Mouse (Mus musculus): ENCODE results near the gene Flnb. TPM values are rescaled to one million over a fixed set of nuclear protein-coding genes. Genes with fewer than 3 reads are reported as not detected.

Gene Flnb
- polyA plus RNA-seq, 1 experiment from 2014 or later, result 22.7 TPM

DNA sequence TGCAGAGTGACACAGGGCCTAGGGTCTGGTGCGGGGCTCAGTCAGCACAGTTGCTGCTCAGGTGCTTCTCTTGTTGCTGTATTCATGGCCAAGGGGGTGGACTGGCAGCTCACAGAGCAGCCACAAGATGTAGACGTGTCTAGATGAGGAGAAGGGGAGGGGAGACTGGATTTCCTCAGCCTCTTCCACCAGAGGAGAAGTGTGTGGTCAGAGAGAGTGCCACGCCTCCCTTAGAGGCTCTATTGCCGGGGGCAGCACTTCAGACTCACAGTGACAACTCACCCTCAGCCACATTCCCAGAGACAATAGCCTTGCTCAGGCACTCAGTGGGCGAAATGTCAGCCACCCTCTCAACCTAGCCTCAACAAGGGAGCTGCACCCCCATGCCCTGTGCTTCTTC, 127.5 kb downstream of the Flnb start:
- no peak overlapping the region for H3K9ac ChIP-seq
- WGBS, result 88% methylated on average over 5 of the region's 5 CpGs
- H3K27ac ChIP-seq (replicated peaks), result no peak overlapping the region
- no peak overlapping the region for H3K4me2 ChIP-seq (replicated peaks)
- H3K9me3 ChIP-seq (replicated peaks), result no peaks in the 10 kb centered on the region
- peaks cover 77% of the 10 kb centered on the region for H3K36me3 ChIP-seq
- H3K4me1 ChIP-seq, result peaks cover 18% of the 10 kb centered on the region
- H3K27me3 ChIP-seq, result no peaks in the 10 kb centered on the region
- no peak overlapping the region for H3K4me3 ChIP-seq (replicated peaks)
- ATAC-seq (ENCODE audit: insufficient number of reproducible peaks, low FRiP score, low TSS enrichment, low read depth), result no peak

DNA sequence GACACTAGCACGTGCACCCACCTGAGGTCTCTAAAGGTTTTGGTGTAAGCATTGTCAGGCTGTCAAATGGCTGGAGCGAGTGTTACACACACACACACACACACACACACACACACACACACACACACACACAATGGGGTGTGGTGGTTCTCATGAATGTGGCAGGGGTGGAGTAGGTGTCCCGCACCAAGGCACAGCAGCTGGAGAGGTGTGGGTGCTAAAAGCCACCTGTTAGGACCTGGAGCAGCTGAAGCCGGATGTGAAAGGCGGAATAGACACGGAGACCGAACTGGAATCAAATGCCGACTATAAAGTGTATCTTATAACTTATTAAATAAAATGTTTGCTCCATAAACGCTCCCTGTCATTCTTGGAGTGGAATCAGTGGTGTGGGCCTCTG, 133.5 kb downstream of the Flnb start:
- no peaks in the 10 kb centered on the region for H3K9me3 ChIP-seq (replicated peaks)
- ATAC-seq (ENCODE audit: insufficient number of reproducible peaks, low FRiP score, low TSS enrichment, low read depth), result no peak
- no peak overlapping the region for H3K4me2 ChIP-seq (replicated peaks)
- 92% methylated on average over 9 of the region's 9 CpGs for WGBS
- H3K4me3 ChIP-seq (replicated peaks), result no peak overlapping the region
- no peaks in the 10 kb centered on the region for H3K27me3 ChIP-seq
- peaks cover 18% of the 10 kb centered on the region for H3K4me1 ChIP-seq
- no peak overlapping the region for H3K27ac ChIP-seq (replicated peaks)
- no peak overlapping the region for H3K9ac ChIP-seq
- H3K36me3 ChIP-seq, result peaks cover 34% of the 10 kb centered on the region

DNA sequence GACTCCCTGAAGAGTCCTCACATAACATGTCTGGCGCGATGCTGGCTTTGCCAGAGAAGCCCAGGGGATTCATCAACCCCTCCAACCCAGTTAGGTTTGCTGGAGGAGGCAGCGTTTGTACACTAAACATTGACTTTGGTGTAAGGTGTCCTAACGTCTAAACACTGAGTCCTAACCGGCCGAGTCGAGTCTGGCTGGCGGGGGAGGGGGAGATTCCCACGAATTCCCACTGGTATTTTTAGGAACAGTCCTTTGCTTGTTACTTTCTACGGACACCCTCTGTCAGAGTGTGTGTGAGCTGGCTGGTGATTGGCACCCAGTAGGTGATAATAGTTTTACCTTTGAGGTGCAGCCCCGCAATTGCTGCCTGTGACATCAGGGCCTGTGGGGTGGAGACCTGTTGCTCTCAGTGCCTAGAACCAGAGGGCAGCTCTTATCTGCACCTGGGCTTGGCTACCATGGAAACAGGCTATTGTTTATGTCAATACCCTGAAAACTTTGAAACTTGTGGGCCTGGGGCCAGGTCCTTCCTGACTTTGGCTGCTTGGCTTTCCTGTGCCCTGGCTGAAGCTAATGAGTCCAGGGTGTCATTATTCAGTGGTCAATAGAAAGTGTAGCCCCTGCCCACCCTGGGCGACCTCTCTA, 135.0 kb downstream of the Flnb start:
- Histone ChIP-seq H3K27me3 (no peaks in the 10 kb centered on the region), H3K4me3 (replicated peaks) (no peak overlapping the region), H3K36me3 (peaks cover 30% of the 10 kb centered on the region), H3K9me3 (replicated peaks) (no peaks in the 10 kb centered on the region), H3K4me2 (replicated peaks) (no peak overlapping the region), H3K27ac (replicated peaks) (peak overlapping the region; percentile 74), H3K4me1 (peaks cover 18% of the 10 kb centered on the region), H3K9ac (no peak overlapping the region)
- 0 out of 2 replicates have a peak, but pooled peaks have one; percentile 8 for ATAC-seq (ENCODE audit: insufficient number of reproducible peaks, low FRiP score, low TSS enrichment, low read depth)
- 34% methylated on average over 12 of the region's 12 CpGs for WGBS

DNA sequence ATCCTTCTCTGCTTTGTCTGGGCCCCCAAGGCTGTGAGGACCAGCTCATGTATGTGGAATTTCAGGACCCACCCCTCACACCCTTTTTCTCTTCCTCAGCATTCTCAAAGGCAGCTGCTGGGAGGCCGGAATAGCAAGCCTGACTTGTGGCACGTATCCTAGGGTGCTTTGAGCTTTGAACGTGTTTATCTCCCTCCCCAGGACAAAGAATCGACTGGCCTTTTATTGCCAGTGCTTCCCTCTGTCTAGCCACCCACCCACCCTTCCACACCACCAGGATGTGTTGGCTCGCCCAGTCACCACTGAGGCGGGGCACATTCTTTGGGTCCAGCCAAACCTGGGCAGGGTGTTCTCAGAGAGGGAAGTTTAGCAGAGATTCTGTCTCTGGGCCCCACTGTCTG, 136.3 kb downstream of the Flnb start:
- peak; percentile 55 for ATAC-seq (ENCODE audit: insufficient number of reproducible peaks, low FRiP score, low TSS enrichment, low read depth)
- H3K9ac ChIP-seq, result no peak overlapping the region
- H3K4me1 ChIP-seq, result peaks cover 18% of the 10 kb centered on the region
- no peaks in the 10 kb centered on the region for H3K27me3 ChIP-seq
- H3K9me3 ChIP-seq (replicated peaks), result no peaks in the 10 kb centered on the region
- peaks cover 19% of the 10 kb centered on the region for H3K36me3 ChIP-seq
- peak overlapping the region; percentile 74 for H3K27ac ChIP-seq (replicated peaks)
- 46% methylated on average over 6 of the region's 6 CpGs for WGBS
- no peak overlapping the region for H3K4me2 ChIP-seq (replicated peaks)
- H3K4me3 ChIP-seq (replicated peaks), result no peak overlapping the region

DNA sequence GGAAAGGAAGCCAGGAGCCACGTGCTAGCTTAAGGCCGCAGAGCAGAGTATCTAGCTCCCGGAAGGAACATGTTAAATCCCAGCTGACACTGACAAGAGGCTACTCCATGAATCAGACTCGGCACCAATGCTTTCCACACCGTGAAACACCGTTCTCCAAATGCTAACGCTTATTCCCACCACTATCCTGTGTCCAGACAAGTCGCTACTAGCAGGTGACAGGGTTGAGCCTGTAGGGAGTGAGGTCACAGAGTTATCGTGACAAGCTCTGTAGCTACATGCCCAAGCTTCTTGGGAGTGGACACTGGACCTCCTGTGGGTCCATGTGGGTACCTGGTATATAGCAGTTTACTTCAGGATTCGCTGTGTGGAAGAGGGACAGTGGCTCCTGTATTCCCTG, 138.7 kb downstream of the Flnb start:
- WGBS, result 66% methylated on average over 10 of the region's 10 CpGs
- no peaks in the 10 kb centered on the region for H3K27me3 ChIP-seq
- H3K4me1 ChIP-seq, result peaks cover 19% of the 10 kb centered on the region
- no peak overlapping the region for H3K9ac ChIP-seq
- H3K9me3 ChIP-seq (replicated peaks), result no peaks in the 10 kb centered on the region
- no peaks in the 10 kb centered on the region for H3K36me3 ChIP-seq
- H3K4me3 ChIP-seq (replicated peaks), result no peak overlapping the region
- no peak overlapping the region for H3K4me2 ChIP-seq (replicated peaks)
- H3K27ac ChIP-seq (replicated peaks), result no peak overlapping the region
- no peak for ATAC-seq (ENCODE audit: insufficient number of reproducible peaks, low FRiP score, low TSS enrichment, low read depth)

DNA sequence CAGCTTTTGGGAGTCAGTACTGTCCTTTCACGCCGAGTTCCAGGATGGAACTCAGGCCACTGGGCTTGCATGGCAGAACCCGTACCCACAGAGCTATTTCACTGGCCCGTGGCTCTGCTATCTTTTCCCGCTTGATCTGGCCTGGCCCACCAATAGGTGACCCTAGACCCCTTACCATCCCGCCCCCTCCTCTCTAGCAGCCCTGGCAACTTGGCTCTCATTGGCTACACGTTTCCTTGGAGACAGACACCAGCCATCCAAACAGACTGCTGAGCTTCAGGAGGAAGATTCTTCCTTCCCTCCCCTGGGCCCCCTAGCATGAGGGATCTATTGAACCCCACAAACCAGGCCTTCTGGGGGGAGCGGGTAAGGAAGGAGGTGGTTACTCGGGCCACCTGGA, 139.3 kb downstream of the Flnb start, which contains the start of gene Gm45521:
TSS of gene Gm45521 (plus strand) at position 240 of the 400 bp plus-strand sequence.
- no peaks in the 10 kb centered on the region for H3K9me3 ChIP-seq (replicated peaks)
- H3K4me1 ChIP-seq, result peaks cover 23% of the 10 kb centered on the region
- no peaks in the 10 kb centered on the region for H3K27me3 ChIP-seq
- H3K27ac ChIP-seq (replicated peaks), result no peak within 1 kb of the TSS
- H3K4me3 ChIP-seq (replicated peaks), result no peak within 1 kb of the TSS
- H3K36me3 ChIP-seq, result no peaks in the 10 kb centered on the region
- no peak within 1 kb of the TSS for H3K4me2 ChIP-seq (replicated peaks)
- H3K9ac ChIP-seq, result no peak within 1 kb of the TSS
- ATAC-seq (ENCODE audit: insufficient number of reproducible peaks, low FRiP score, low TSS enrichment, low read depth), result no peak
- 59% methylated on average over 9 of the region's 9 CpGs for WGBS

DNA sequence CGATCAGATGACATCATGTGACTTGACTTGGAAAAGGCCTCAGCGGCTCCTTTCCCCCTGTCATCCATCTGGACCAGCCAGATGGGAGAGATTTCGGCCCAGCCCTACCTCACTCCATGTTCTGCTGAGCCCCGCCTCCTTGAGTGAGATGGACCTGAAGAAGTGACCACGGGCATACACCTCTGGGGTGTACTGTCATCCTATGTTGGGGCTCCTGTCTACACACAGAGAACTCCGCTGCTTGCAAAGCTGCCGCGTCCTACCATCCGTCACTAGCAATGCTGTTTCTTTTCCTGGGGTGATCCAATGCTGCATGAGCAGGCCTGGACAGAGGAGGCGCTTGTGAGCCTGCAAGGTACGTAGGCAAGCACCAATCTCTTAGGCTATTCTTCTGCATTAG, 142.9 kb downstream of the Flnb start:
- 56% methylated on average over 11 of the region's 11 CpGs for WGBS
- no peak overlapping the region for H3K4me2 ChIP-seq (replicated peaks)
- H3K27me3 ChIP-seq, result no peaks in the 10 kb centered on the region
- no peak for ATAC-seq (ENCODE audit: insufficient number of reproducible peaks, low FRiP score, low TSS enrichment, low read depth)
- no peaks in the 10 kb centered on the region for H3K36me3 ChIP-seq
- H3K27ac ChIP-seq (replicated peaks), result no peak overlapping the region
- 0 out of 2 replicates have a peak, but pooled peaks cover 5% of the 10 kb centered on the region for H3K4me1 ChIP-seq
- H3K4me3 ChIP-seq (replicated peaks), result no peak overlapping the region
- no peaks in the 10 kb centered on the region for H3K9me3 ChIP-seq (replicated peaks)
- H3K9ac ChIP-seq, result no peak overlapping the region

DNA sequence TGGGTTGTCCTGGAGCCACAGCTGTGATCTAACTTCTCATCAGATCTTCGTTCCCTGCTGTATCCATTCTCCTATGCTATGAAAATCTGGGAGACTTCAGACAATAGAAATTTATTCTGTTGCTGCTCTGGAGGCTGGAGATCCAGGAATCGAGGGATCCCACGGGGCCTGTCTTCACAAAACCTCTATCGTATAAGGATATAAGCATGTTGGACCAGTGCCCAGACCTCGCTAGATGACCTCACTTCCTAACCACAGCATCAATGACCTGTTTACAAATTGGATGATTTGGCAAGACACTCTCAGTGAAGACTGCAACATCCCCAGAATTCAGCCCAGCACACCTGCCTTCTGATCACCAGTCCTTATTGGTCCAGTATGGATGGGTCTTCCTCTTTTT, 144.0 kb downstream of the Flnb start:
- H3K27me3 ChIP-seq, result no peaks in the 10 kb centered on the region
- WGBS, result 54% methylated on average over 5 of the region's 5 CpGs
- H3K27ac ChIP-seq (replicated peaks), result no peak overlapping the region

DNA sequence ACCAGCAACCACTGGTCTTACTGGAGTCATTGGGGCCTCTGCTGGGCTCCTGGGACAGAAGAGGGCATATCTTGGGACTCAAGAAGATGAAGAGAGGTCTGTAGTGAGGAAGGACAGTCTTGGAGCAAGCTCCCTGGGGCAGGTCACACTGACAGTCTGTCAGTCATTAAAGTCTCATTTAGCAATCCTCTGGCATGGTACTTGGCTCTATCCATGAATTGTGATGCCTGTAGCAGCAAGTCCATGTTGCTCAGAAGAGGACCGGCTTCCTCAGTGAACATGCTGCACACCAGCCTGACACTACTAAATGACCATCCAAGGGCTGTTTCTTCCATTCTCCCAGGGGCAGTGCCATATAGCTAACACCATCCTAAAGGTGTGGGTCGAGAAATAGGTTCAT, 144.9 kb downstream of the Flnb start:
- ATAC-seq (ENCODE audit: insufficient number of reproducible peaks, low FRiP score, low TSS enrichment, low read depth), result no peak
- Histone ChIP-seq H3K27ac (replicated peaks) (no peak overlapping the region), H3K4me2 (replicated peaks) (no peak overlapping the region), H3K4me3 (replicated peaks) (no peak overlapping the region), H3K27me3 (no peaks in the 10 kb centered on the region), H3K36me3 (no peaks in the 10 kb centered on the region), H3K9ac (no peak overlapping the region), H3K9me3 (replicated peaks) (no peaks in the 10 kb centered on the region), H3K4me1 (0 out of 2 replicates have a peak, but pooled peaks cover 5% of the 10 kb centered on the region)
- WGBS, result 86% methylated on average over 2 of the region's 2 CpGs

More for the DNA sequence above, 144.0 kb downstream of the Flnb start:
- H3K4me2 ChIP-seq (replicated peaks), result no peak overlapping the region
- 0 out of 2 replicates have a peak, but pooled peaks cover 5% of the 10 kb centered on the region for H3K4me1 ChIP-seq
- H3K4me3 ChIP-seq (replicated peaks), result no peak overlapping the region
- H3K36me3 ChIP-seq, result no peaks in the 10 kb centered on the region
- ATAC-seq (ENCODE audit: insufficient number of reproducible peaks, low FRiP score, low TSS enrichment, low read depth), result no peak
- no peak overlapping the region for H3K9ac ChIP-seq
- no peaks in the 10 kb centered on the region for H3K9me3 ChIP-seq (replicated peaks)

DNA sequence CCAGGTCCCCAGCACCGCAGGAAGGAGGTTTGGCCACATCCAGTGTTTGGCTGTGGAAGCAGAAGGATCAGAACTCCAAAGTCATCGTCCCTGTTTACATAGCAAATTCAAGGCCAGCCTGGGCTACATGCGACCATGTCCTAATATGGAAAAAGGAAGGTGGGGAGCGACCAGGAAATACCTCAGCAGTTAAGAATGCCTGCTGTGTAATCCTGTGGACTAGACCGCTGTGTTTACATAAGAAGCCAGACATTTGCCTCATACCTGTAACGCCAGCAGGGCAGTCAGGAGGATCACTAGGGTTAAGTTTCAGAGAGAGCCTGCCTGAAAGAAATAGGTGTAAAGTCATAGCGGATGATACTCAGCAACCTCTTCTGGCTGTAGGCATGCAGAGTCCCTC, 145.4 kb downstream of the Flnb start:
- WGBS, result 55% methylated on average over 7 of the region's 7 CpGs
- ATAC-seq (ENCODE audit: insufficient number of reproducible peaks, low FRiP score, low TSS enrichment, low read depth), result no peak

DNA sequence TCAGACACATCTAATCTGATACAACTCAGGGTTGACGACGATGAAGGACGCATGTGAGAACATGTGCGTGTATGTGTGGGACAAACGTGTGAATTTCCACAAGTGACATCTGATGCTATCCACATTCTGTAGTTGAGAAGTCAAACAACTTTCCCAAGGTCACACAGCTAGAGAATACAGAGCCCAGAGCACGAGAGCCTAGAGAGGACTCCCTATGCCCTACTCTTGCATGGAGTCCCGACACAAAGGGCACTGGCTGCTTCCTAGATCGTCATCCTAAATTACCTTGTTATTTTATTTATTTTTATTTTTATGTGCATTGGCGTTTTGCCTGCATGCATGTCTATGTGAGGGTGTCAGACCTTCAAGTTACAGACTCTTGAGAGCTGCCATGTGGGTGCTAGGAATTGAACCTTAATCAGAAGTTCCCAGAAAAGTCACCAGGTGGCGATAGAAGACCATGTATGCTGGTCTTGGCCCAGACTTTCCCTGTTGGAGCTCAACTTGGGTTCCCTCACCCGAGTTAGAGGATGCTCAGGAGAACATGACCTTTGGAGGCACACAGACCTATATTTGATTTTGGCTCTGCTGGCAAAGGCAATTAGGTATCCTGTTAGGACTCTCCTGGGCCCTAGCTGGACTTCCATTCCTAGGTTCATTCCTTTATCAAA, 146.6 kb downstream of the Flnb start:
- Histone ChIP-seq H3K4me3 (replicated peaks) (no peak overlapping the region), H3K36me3 (no peaks in the 10 kb centered on the region), H3K9me3 (replicated peaks) (no peaks in the 10 kb centered on the region), H3K4me1 (0 out of 2 replicates have a peak, but pooled peaks cover 5% of the 10 kb centered on the region), H3K4me2 (replicated peaks) (no peak overlapping the region), H3K27ac (replicated peaks) (no peak overlapping the region), H3K9ac (no peak overlapping the region), H3K27me3 (no peaks in the 10 kb centered on the region)
- 52% methylated on average over 11 of the region's 11 CpGs for WGBS
- ATAC-seq (ENCODE audit: insufficient number of reproducible peaks, low FRiP score, low TSS enrichment, low read depth), result no peak

More for the DNA sequence above, 145.4 kb downstream of the Flnb start:
- H3K27me3 ChIP-seq, result no peaks in the 10 kb centered on the region
- H3K27ac ChIP-seq (replicated peaks), result no peak overlapping the region
- 0 out of 2 replicates have a peak, but pooled peaks cover 5% of the 10 kb centered on the region for H3K4me1 ChIP-seq
- no peak overlapping the region for H3K4me2 ChIP-seq (replicated peaks)
- no peak overlapping the region for H3K9ac ChIP-seq
- H3K9me3 ChIP-seq (replicated peaks), result no peaks in the 10 kb centered on the region
- no peaks in the 10 kb centered on the region for H3K36me3 ChIP-seq
- no peak overlapping the region for H3K4me3 ChIP-seq (replicated peaks)
